Mouse (Mus musculus) liver, embryonic 12.5 days (tissue): ENCODE measurements around the gene Usp37. TPM values are rescaled to one million over a fixed set of nuclear protein-coding genes. Genes with fewer than 3 reads are reported as not detected.
A peak's percentile ranks its signal among the peaks of the same experiment; 100 is the strongest.
"Not testable (repeated sequence)": the region's sequence is repeated elsewhere in the genome, so short reads cannot be mapped to it uniquely, and the experiment has no call there.

Experiments
- ATAC-seq: fragments of 200-750 bp; cut with Nextera tagmentation; 2 replicates; pipeline ENCODE4 v1.8.0; 2017; ENCODE audit warnings: moderate number of reproducible peaks, mild to moderate bottlenecking, moderate library complexity
- H3K27ac ChIP-seq: fragments of 300-500 bp; sonication (generic); 2 replicates; pipeline ENCODE4 v1.5.1; 2016; ENCODE audit warnings: mild to moderate bottlenecking
- H3K27me3 ChIP-seq: fragments of 300-500 bp; sonication (generic); replicated peaks from 2 replicates; pipeline ENCODE4 v1.6.1; 2016; ENCODE audit warnings: mild to moderate bottlenecking, moderate library complexity
- H3K36me3 ChIP-seq: fragments of 300-500 bp; sonication (generic); 2 replicates; pipeline ENCODE4 v1.6.1; 2016; ENCODE audit warnings: mild to moderate bottlenecking, moderate library complexity
- H3K4me1 ChIP-seq: fragments of 300-500 bp; sonication (generic); 2 replicates; pipeline ENCODE4 v1.6.1; 2016
- H3K4me2 ChIP-seq: fragments of 300-500 bp; sonication (generic); 2 replicates; pipeline ENCODE4 v1.6.1; 2016; ENCODE audit warnings: mild to moderate bottlenecking, moderate library complexity
- H3K4me3 ChIP-seq: fragments of 300-500 bp; sonication (generic); 2 replicates; pipeline ENCODE4 v1.5.1; 2016; ENCODE audit warnings: mild to moderate bottlenecking, moderate library complexity
- H3K9ac ChIP-seq: fragments of 300-500 bp; sonication (generic); 2 replicates; pipeline ENCODE4 v1.6.1; 2016; ENCODE audit warnings: mild to moderate bottlenecking, moderate library complexity
- H3K9me3 ChIP-seq: fragments of 300-500 bp; sonication (generic); replicated peaks from 2 replicates; pipeline ENCODE4 v1.6.1; 2016; ENCODE audit warnings: mild to moderate bottlenecking, moderate library complexity
- WGBS: fragments of 180-500 bp; shearing (Covaris S2); methylation state at CpG from one replicate; pipeline ENCODE4 v1.1.7; 2016; ENCODE audit not compliant: insufficient replicate concordance; 5-methylcytosine and 5-hydroxymethylcytosine counted together
- polyA plus RNA-seq: library from polyadenylated mRNA; unstranded; fragments of >200 nt; fragmentation: Nextera tagmentation; extraction: Ambion mirVana; gene quantifications from 2 replicates; pipeline ENCODE4 v1.2.1, GENCODE M21; 2016

Gene Usp37
- polyA plus RNA-seq, 1 experiment from 2014 or later: 19.2 TPM

DNA sequence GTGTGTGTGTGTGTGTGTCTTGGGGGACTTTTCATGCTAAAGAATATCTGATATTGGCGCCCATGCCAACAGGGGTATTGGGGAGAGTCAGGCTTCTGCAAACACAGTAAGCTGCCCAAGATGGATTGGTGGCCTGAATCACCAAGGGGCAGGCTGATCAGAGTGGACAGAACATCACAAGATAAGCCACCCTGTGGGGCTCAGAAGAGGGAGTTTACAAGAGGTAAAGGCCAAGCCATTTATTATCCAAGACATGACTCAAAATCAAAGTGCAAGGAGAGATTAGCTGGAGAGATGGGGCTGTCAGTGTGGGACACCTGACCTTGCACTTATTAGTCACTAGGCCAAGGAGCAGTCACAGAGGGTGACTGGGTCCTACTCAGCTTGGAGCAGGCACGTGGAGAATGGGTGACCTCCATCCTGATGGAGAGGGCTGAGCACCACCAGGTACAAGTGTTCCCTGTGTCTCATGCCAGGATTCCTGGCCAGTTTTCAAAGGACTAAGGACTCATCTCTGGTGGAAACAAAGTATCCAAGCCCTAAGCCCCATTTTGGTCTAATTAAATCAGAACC lies 132.2 kb downstream of the Usp37 start:
- H3K27me3 ChIP-seq: peaks cover 7% of the 10 kb centered on the region; the same call in 1 of the 2 replicates
- no peaks in the 10 kb centered on the region for H3K36me3 ChIP-seq
- 37% methylated on average over 2 of the region's 2 CpGs for WGBS
- H3K4me2 ChIP-seq: no peak overlapping the region
- ATAC-seq: no peak
- no peak overlapping the region for H3K4me3 ChIP-seq
- peaks cover 9% of the 10 kb centered on the region for H3K9me3 ChIP-seq
- H3K4me1 ChIP-seq: peaks cover 30% of the 10 kb centered on the region
- no peak overlapping the region for H3K27ac ChIP-seq
- H3K9ac ChIP-seq: no peak overlapping the region

GRCm38 (mm10) chr1:74408589-74409504 lies 135.2 kb downstream of the Usp37 start, which contains the start of gene Vil1:
Gene Vil1, plus strand, starts transcription at chr1:74409376.
- H3K27me3 ChIP-seq: peaks cover 7% of the 10 kb centered on the region; the same call in 1 of the 2 replicates
- no peak for ATAC-seq
- H3K9ac ChIP-seq: no peak within 1 kb of the TSS
- H3K36me3 ChIP-seq: no peaks in the 10 kb centered on the region
- peaks cover 14% of the 10 kb centered on the region for H3K4me1 ChIP-seq
- no peaks in the 10 kb centered on the region for H3K9me3 ChIP-seq
- H3K4me2 ChIP-seq: no peak within 1 kb of the TSS
- no peak within 1 kb of the TSS for H3K4me3 ChIP-seq
- WGBS: 49% methylated on average over 15 of the region's 15 CpGs
- no peak within 1 kb of the TSS for H3K27ac ChIP-seq

- no peaks in the 10 kb centered on the region for H3K27me3 ChIP-seq
- no peak for ATAC-seq
- H3K4me1 ChIP-seq: peaks cover 30% of the 10 kb centered on the region
- no peaks in the 10 kb centered on the region for H3K36me3 ChIP-seq
- H3K9ac ChIP-seq: no peak overlapping the region; the same call in 1 of the 2 replicates
- WGBS: 72% methylated on average over 4 of the region's 4 CpGs
- no peak overlapping the region for H3K4me3 ChIP-seq
- no peak overlapping the region for H3K27ac ChIP-seq
- H3K9me3 ChIP-seq: no peaks in the 10 kb centered on the region
- no peak overlapping the region for H3K4me2 ChIP-seq
Observed at GRCm38 (mm10) chr1:74404206-74404605, 139.9 kb downstream of the Usp37 start.

DNA sequence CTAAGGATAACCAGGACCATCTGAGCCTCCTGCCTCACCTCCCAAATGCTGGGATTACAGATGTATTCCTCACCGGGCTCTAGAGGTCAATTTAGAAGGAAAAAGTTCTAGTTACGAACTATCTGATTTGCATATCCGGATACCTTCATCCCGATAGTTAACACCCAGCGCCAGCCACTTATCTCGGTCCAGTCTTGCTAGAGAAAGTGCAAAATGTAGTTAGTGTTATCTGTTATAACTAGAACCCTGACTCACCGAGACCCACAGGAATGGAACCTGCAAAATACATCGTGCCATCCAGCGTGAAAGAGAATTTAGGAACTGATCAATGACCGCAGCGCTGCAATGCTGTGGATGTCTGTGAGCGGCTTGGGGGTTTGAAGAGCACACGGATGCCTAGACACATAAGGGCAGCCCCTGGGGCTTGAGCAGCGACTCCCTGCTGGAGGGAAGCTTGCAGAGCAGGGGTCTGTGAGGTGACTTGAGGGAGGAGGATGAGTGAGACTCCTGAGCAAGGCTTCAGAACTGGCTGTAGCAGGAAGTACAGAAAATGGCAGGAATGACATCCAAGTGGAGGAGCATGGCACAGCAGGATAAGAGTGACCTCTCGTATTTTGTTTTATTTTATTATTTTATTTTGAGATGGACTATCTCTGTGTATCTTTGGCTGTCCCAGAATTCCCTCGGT lies 142.9 kb downstream of the Usp37 start:
- H3K4me1 ChIP-seq: peaks cover 48% of the 10 kb centered on the region

GRCm38 (mm10) chr1:74400531-74400930 lies 143.6 kb downstream of the Usp37 start:
- peaks cover 5% of the 10 kb centered on the region for H3K36me3 ChIP-seq
- peaks cover 49% of the 10 kb centered on the region for H3K4me1 ChIP-seq
- WGBS: 75% methylated on average over 3 of the region's 3 CpGs
- peak overlapping the region; percentile 68 for H3K4me2 ChIP-seq
- H3K9ac ChIP-seq: no peak overlapping the region
- no peaks in the 10 kb centered on the region for H3K27me3 ChIP-seq
- no peak for ATAC-seq
- no peak overlapping the region for H3K4me3 ChIP-seq
- no peaks in the 10 kb centered on the region for H3K9me3 ChIP-seq
- peak overlapping the region; percentile 77 for H3K27ac ChIP-seq

More for the DNA sequence above, 142.9 kb downstream of the Usp37 start:
- no peaks in the 10 kb centered on the region for H3K27me3 ChIP-seq
- H3K9me3 ChIP-seq: no peaks in the 10 kb centered on the region
- H3K4me2 ChIP-seq: peak overlapping the region; percentile 68
- peak overlapping the region; percentile 77 for H3K27ac ChIP-seq
- H3K4me3 ChIP-seq: peak overlapping the region; percentile 36
- H3K9ac ChIP-seq: peak overlapping the region; percentile 59
- 32% methylated on average over 16 of the region's 16 CpGs for WGBS
- H3K36me3 ChIP-seq: no peaks in the 10 kb centered on the region
- ATAC-seq: no peak

- Histone ChIP-seq H3K27ac (peak overlapping the region; percentile 94), H3K4me1 (peaks cover 73% of the 10 kb centered on the region), H3K27me3 (no peaks in the 10 kb centered on the region), H3K4me3 (peak overlapping the region; percentile 60), H3K36me3 (peaks cover 30% of the 10 kb centered on the region), H3K9me3 (no peaks in the 10 kb centered on the region), H3K4me2 (peak overlapping the region; percentile 86), H3K9ac (peak overlapping the region; percentile 75)
- ATAC-seq: peak; percentile 23
- WGBS: 3% methylated on average over 11 of the region's 11 CpGs
Observed at GRCm38 (mm10) chr1:74397919-74398451, 146.1 kb downstream of the Usp37 start.

DNA sequence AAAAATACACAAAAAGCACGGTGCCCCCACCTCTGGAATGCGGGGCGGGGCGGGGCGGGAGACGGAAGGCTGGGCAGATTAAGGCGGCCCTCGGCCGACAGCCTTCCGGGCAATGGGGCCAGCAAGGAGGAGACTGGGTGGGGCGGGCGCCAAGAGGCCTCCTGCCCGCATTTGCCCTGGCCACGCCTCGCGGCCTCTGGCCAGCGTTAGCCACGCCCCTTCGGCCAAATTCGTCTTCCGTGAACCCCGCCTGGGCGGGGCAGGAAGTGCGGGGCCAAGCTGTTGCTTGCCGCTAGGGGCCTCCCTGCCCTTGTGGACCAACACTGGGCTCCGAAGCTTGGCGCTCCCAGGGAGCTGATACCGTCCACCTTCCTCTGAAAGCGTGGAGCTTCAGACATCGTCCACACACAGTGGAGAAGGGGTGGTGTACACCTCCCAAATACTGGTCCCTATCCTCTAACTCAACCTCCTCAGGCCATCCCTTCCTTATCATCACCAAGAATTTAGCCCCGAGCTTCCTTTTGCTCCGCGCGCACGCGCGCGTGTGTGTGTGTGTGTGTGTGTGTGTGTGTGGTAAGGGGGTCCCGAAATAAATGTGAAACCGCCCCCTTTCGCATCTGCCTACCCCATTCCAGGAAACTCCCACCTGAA lies 146.7 kb downstream of the Usp37 start:
- Histone ChIP-seq H3K4me3 (peak overlapping the region; percentile 60), H3K27ac (peak overlapping the region; percentile 94), H3K4me1 (peaks cover 78% of the 10 kb centered on the region), H3K9me3 (no peaks in the 10 kb centered on the region), H3K9ac (peak overlapping the region; percentile 75), H3K27me3 (no peaks in the 10 kb centered on the region), H3K4me2 (peak overlapping the region; percentile 86), H3K36me3 (peaks cover 31% of the 10 kb centered on the region)
- ATAC-seq: peak; percentile 90
- 0% methylated on average over 41 of the region's 41 CpGs for WGBS

- 5% methylated on average over 12 of the region's 12 CpGs for WGBS
- not testable (repeated sequence) for H3K9me3 ChIP-seq, ATAC-seq, H3K27me3 ChIP-seq
- peak overlapping the region; percentile 94 for H3K27ac ChIP-seq
- H3K4me1 ChIP-seq: peaks cover 73% of the 10 kb centered on the region
- peak overlapping the region; percentile 86 for H3K4me2 ChIP-seq
- H3K4me3 ChIP-seq: peak overlapping the region; percentile 60
- peaks cover 31% of the 10 kb centered on the region for H3K36me3 ChIP-seq
- H3K9ac ChIP-seq: peak overlapping the region; percentile 64
Observed at GRCm38 (mm10) chr1:74396456-74397222, 147.4 kb downstream of the Usp37 start.

- H3K4me3 ChIP-seq: no peak overlapping the region
- WGBS: 80% methylated on average over 13 of the region's 13 CpGs
- H3K27ac ChIP-seq: peak overlapping the region; percentile 97
Observed at GRCm38 (mm10) chr1:74395290-74395689, 148.8 kb downstream of the Usp37 start.

DNA sequence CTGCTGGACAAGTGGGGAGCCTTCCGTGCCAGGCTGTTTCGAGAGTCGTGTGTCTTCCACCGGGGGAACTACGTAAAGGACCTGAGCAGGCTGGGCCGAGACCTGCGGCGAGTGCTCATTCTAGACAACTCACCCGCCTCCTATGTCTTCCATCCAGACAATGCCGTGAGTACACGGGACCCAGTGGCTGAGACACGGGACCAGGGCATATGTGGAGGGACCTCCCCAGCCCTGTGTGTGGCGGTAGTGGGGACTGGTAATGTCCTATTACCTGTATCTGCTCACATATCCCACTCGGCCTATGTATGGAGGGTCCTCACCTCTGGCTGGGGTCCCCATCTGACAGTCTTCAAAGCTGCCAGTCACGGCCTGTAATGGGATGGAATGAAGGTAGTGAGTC lies 149.2 kb downstream of the Usp37 start:
- no peak overlapping the region for H3K4me3 ChIP-seq
- H3K9ac ChIP-seq: no peak overlapping the region
- H3K36me3 ChIP-seq: peaks cover 31% of the 10 kb centered on the region
- H3K27me3 ChIP-seq: no peaks in the 10 kb centered on the region
- peak overlapping the region; percentile 97 for H3K27ac ChIP-seq
- 91% methylated on average over 15 of the region's 15 CpGs for WGBS
- no peak for ATAC-seq
- no peak overlapping the region for H3K4me2 ChIP-seq
- H3K9me3 ChIP-seq: no peaks in the 10 kb centered on the region
- H3K4me1 ChIP-seq: peaks cover 72% of the 10 kb centered on the region

More at GRCm38 (mm10) chr1:74395290-74395689, 148.8 kb downstream of the Usp37 start:
- Histone ChIP-seq H3K4me2 (no peak overlapping the region), H3K9me3 (no peaks in the 10 kb centered on the region), H3K4me1 (peaks cover 69% of the 10 kb centered on the region), H3K9ac (no peak overlapping the region), H3K27me3 (no peaks in the 10 kb centered on the region), H3K36me3 (peaks cover 31% of the 10 kb centered on the region)
- ATAC-seq: no peak

DNA sequence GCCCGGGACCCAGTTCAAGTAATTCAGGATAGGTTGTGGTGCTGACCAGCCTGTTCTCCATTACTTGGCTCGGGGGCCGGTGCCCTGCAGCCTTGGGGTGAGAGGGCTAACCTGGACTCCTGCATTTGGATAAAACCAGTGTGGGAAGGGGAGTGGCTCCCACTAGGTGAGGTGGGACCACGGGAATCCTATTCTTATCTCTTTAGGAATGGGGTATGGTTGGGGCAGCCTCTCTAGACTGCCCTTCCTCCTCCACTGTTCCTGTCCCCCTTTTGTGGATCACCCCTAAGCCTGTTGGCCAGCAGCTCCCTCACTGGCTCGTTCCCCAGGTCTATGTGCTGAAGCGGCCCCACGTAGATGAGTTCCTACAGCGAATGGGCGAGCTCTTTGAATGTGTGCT lies 149.8 kb downstream of the Usp37 start:
- Histone ChIP-seq H3K9me3 (no peaks in the 10 kb centered on the region), H3K4me3 (no peak overlapping the region), H3K9ac (no peak overlapping the region), H3K27me3 (no peaks in the 10 kb centered on the region), H3K27ac (peak overlapping the region; percentile 97), H3K4me2 (no peak overlapping the region), H3K36me3 (peaks cover 31% of the 10 kb centered on the region), H3K4me1 (peaks cover 77% of the 10 kb centered on the region)
- 81% methylated on average over 9 of the region's 9 CpGs for WGBS
- ATAC-seq: no peak
